Mouse (Mus musculus): ENCODE measurements around the gene Lxn. TPM values are rescaled to one million over a fixed set of nuclear protein-coding genes. Genes with fewer than 3 reads are reported as not detected.

Gene Lxn
- polyA plus RNA-seq, 1 experiment from 2014 or later, result 63.4 TPM

DNA sequence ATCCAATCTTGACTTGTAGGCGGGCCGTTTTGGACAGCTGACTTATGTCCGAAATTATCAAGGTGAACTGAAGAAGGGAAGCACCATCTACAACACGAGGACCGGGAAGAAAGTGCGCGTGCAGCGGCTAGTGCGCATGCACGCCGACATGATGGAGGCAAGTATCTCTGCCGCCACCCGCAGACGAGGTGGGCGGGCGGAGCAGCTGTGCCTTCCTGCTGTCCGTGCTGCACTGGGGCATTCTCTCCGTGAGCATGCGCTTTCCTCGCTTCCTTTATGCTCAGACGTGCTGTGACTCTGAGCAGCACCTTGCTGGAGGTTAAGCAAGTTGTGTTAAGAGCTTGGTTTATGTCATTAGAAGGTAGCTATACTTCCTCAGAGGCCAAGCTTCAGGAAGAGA lies 14.1 kb downstream of the Lxn start:
- no peaks in the 10 kb centered on the region for H3K4me1 ChIP-seq (ENCODE audit: control insufficient read depth, insufficient read depth, low read length)
- peaks cover 27% of the 10 kb centered on the region for H3K36me3 ChIP-seq (ENCODE audit: control insufficient read depth, insufficient read depth, low read length)
- no peak overlapping the region for H3K9ac ChIP-seq (ENCODE audit: low read depth, low read length)
- no peak overlapping the region for H3K4me3 ChIP-seq (ENCODE audit: low read depth, low read length)
- no peak overlapping the region for H3K27ac ChIP-seq (ENCODE audit: low read depth, low read length)
- no peaks in the 10 kb centered on the region for H3K27me3 ChIP-seq (ENCODE audit: control insufficient read depth, insufficient read depth, low read length)
- 95% methylated on average over 21 of the region's 21 CpGs for WGBS (ENCODE audit: insufficient replicate concordance)
- H3K9me3 ChIP-seq (replicated peaks; ENCODE audit: control insufficient read depth, low read length), result no peaks in the 10 kb centered on the region; the same call in 1 of the 2 replicates
- no peak for ATAC-seq (replicated peaks; ENCODE audit: insufficient number of reproducible peaks, low FRiP score, low TSS enrichment)
- no peak overlapping the region for H3K4me2 ChIP-seq

- H3K9ac ChIP-seq (ENCODE audit: low read depth, low read length), result no peak overlapping the region
- H3K4me3 ChIP-seq (ENCODE audit: low read depth, low read length), result no peak overlapping the region
- H3K9me3 ChIP-seq (replicated peaks; ENCODE audit: control insufficient read depth, low read length), result no peaks in the 10 kb centered on the region; the same call in 1 of the 2 replicates
- no peaks in the 10 kb centered on the region for H3K4me1 ChIP-seq (ENCODE audit: control insufficient read depth, insufficient read depth, low read length)
- H3K27me3 ChIP-seq (ENCODE audit: control insufficient read depth, insufficient read depth, low read length), result no peaks in the 10 kb centered on the region
- no peak for ATAC-seq (replicated peaks; ENCODE audit: insufficient number of reproducible peaks, low FRiP score, low TSS enrichment)
- no peak overlapping the region for H3K4me2 ChIP-seq
- peaks cover 31% of the 10 kb centered on the region for H3K36me3 ChIP-seq (ENCODE audit: control insufficient read depth, insufficient read depth, low read length)
- no peak overlapping the region for H3K27ac ChIP-seq (ENCODE audit: low read depth, low read length)
- WGBS (ENCODE audit: insufficient replicate concordance), result 81% methylated on average over 2 of the region's 2 CpGs
Measured at GRCm38 (mm10) chr3:67447143-67447542, 16.6 kb downstream of the Lxn start.

DNA sequence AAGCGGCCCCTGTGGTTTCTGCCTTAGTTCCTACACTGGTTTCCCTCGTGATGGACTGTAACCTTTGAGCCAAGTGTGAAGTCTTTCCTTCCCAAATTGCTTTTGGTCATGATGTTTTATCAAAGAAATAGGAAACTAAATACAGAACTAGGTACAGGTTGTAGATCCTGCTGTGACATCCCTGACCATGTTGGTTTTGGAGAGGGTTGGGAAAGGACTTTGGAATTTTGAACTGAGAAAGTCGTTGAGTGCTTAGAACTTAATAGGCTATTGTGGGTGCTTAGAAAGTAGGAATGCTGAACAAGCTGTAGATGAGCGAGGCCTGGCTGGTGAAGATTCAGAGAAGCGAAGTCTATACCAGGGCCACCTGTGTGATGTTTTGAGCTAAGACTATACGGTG lies 29.7 kb downstream of the Lxn start:
- Histone ChIP-seq H3K9me3 (replicated peaks; ENCODE audit: control insufficient read depth, low read length) (no peaks in the 10 kb centered on the region), H3K9ac (ENCODE audit: low read depth, low read length) (no peak overlapping the region), H3K4me3 (ENCODE audit: low read depth, low read length) (no peak overlapping the region), H3K27ac (ENCODE audit: low read depth, low read length) (no peak overlapping the region), H3K4me1 (ENCODE audit: control insufficient read depth, insufficient read depth, low read length) (peaks cover 6% of the 10 kb centered on the region; the same call in 1 of the 2 replicates), H3K27me3 (ENCODE audit: control insufficient read depth, insufficient read depth, low read length) (no peaks in the 10 kb centered on the region), H3K4me2 (no peak overlapping the region), H3K36me3 (ENCODE audit: control insufficient read depth, insufficient read depth, low read length) (peaks cover 22% of the 10 kb centered on the region)
- 90% methylated on average over 6 of the region's 6 CpGs for WGBS (ENCODE audit: insufficient replicate concordance)
- no peak for ATAC-seq (replicated peaks; ENCODE audit: insufficient number of reproducible peaks, low FRiP score, low TSS enrichment)

GRCm38 (mm10) chr3:67429999-67430380 lies 33.7 kb downstream of the Lxn start, which contains the start of gene Gfm1:
Gfm1 (plus strand) TSS chr3:67430096.
- Histone ChIP-seq H3K27ac (ENCODE audit: low read depth, low read length) (no peak within 1 kb of the TSS), H3K9ac (ENCODE audit: low read depth, low read length) (peak within 1 kb of the TSS; percentile 80), H3K36me3 (ENCODE audit: control insufficient read depth, insufficient read depth, low read length) (peaks cover 8% of the 10 kb centered on the region; the same call in 1 of the 2 replicates), H3K27me3 (ENCODE audit: control insufficient read depth, insufficient read depth, low read length) (no peaks in the 10 kb centered on the region), H3K4me3 (ENCODE audit: low read depth, low read length) (peak within 1 kb of the TSS; percentile 86), H3K4me2 (peak within 1 kb of the TSS; percentile 83), H3K9me3 (replicated peaks; ENCODE audit: control insufficient read depth, low read length) (peaks cover 10% of the 10 kb centered on the region), H3K4me1 (ENCODE audit: control insufficient read depth, insufficient read depth, low read length) (peaks cover 6% of the 10 kb centered on the region; the same call in 1 of the 2 replicates)
- ATAC-seq (replicated peaks; ENCODE audit: insufficient number of reproducible peaks, low FRiP score, low TSS enrichment), result peak; percentile 89
- under 1% methylated on average over 24 of the region's 24 CpGs for WGBS (ENCODE audit: insufficient replicate concordance)

- ATAC-seq (replicated peaks; ENCODE audit: insufficient number of reproducible peaks, low FRiP score, low TSS enrichment), result 0 out of 2 replicates have a peak, but pooled peaks have one; percentile 60
- peak overlapping the region; percentile 86 for H3K4me3 ChIP-seq (ENCODE audit: low read depth, low read length)
- H3K4me1 ChIP-seq (ENCODE audit: control insufficient read depth, insufficient read depth, low read length), result peaks cover 6% of the 10 kb centered on the region; the same call in 1 of the 2 replicates
- H3K27ac ChIP-seq (ENCODE audit: low read depth, low read length), result no peak overlapping the region
- peaks cover 8% of the 10 kb centered on the region; the same call in 1 of the 2 replicates for H3K36me3 ChIP-seq (ENCODE audit: control insufficient read depth, insufficient read depth, low read length)
- H3K9ac ChIP-seq (ENCODE audit: low read depth, low read length), result peak overlapping the region; percentile 80
- peak overlapping the region; percentile 41 for H3K4me2 ChIP-seq
- H3K9me3 ChIP-seq (replicated peaks; ENCODE audit: control insufficient read depth, low read length), result peaks cover 10% of the 10 kb centered on the region
- WGBS (ENCODE audit: insufficient replicate concordance), result 33% methylated on average over 8 of the region's 8 CpGs
- H3K27me3 ChIP-seq (ENCODE audit: control insufficient read depth, insufficient read depth, low read length), result no peaks in the 10 kb centered on the region
Measured at GRCm38 (mm10) chr3:67429338-67429998, 34.3 kb downstream of the Lxn start.

Other genes with a start within 250 kb of the Lxn start
- 57.9 and 60.7 TPM in 2 replicates for gene Mlf1, start 89.8 kb downstream of the Lxn start, polyA plus RNA-seq (2014; fragmentation: Nextera tagmentation; extraction: Ambion mirVana)
- not detected in 2 replicates for gene Gm17402, start 88.8 kb downstream of the Lxn start, polyA plus RNA-seq (2014; fragmentation: Nextera tagmentation; extraction: Ambion mirVana)
- gene Gfm1, start 33.8 kb downstream of the Lxn start, polyA plus RNA-seq (2014; fragmentation: Nextera tagmentation; extraction: Ambion mirVana), result 99.5 and 124 TPM in 2 replicates
- gene Rarres1, start 51.6 kb upstream of the Lxn start, polyA plus RNA-seq (2014; fragmentation: Nextera tagmentation; extraction: Ambion mirVana), result 0.89 and 1.7 TPM in 2 replicates
- 43.1 and 55.5 TPM in 2 replicates for gene Mfsd1, start 118.8 kb upstream of the Lxn start, polyA plus RNA-seq (2014; fragmentation: Nextera tagmentation; extraction: Ambion mirVana)

All from heart, embryonic 11.5 days (tissue).